In genomic region chrX:159302349-159303311, GRCm38 (mm10) we compare ENCODE assay signal across 10 mouse cellular contexts.
DNase-seq lines count a peak whose midpoint lies in the region; ATAC-seq and TF ChIP-seq lines count a peak whose summit lies in the region.
"Had no signal": no experiment of that assay in that cellular context is flagged by ENCODE, and none has a peak within 500 bp of the region (broad histone marks: within the 10 kb centered on the region; RNA-seq: fewer than 3 reads in every experiment).

No protein-coding gene starts in this region.

- no peaks in the 10 kb centered on the region for H3K9me3 ChIP-seq in heart, postnatal 0 days (replicated peaks; ENCODE audit: control insufficient read depth, low read length)
- H3K9me3 ChIP-seq in liver, postnatal 0 days (ENCODE audit: low read length), result no peaks in the 10 kb centered on the region
- H3K9me3 ChIP-seq: intestine, embryonic 15.5 days; midbrain, embryonic 15.5 days had no signal

- no peak for TF ChIP-seq CTCF in gastrocnemius, adult 2 months (IDR thresholded peaks at IDR 0.05)
- no peak for TF ChIP-seq CTCF in heart, postnatal 0 days (IDR thresholded peaks at IDR 0.05; ENCODE audit: low read depth)
- no peak for TF ChIP-seq CTCF in liver, postnatal 0 days (IDR thresholded peaks at IDR 0.05; ENCODE audit: low read depth)

- intact Hi-C loops in gastrocnemius, adult 2 months (cut with DNase I), result no loop called here
- intact Hi-C loops in left cerebral cortex, postnatal 36 days (cut with DNase I), result no loop called here

- peak; percentile 70 for ATAC-seq in CD4-positive, CD25-positive, alpha-beta regulatory T cell, adult 4 months
- 0 out of 2 replicates have a peak, but pooled peaks have one; percentile 17 for ATAC-seq in heart, postnatal 0 days (ENCODE audit: insufficient read depth, low read depth)
- no peak for ATAC-seq in liver, postnatal 0 days
- ATAC-seq: intestine, embryonic 15.5 days; midbrain, embryonic 15.5 days had no signal

- DNase-seq in gastrocnemius, adult 2 months, result no peak
- no peak for DNase-seq in gastrocnemius, adult 8-10 months (ENCODE audit: low spot score in 2 of 2)
- DNase-seq in heart, postnatal 0 days (ENCODE audit: low spot score), result peak; percentile 41
- DNase-seq in liver, postnatal 0 days, result no peak
- no peak for DNase-seq in cerebellum, postnatal 25 days
- no peak for DNase-seq in adipocyte (ENCODE audit: low spot score)
- no peak for DNase-seq in left cerebral cortex, postnatal 36 days (ENCODE audit: low spot score in 2 of 2)

- no peaks in the 10 kb centered on the region for H3K27me3 ChIP-seq in heart, postnatal 0 days (ENCODE audit: control insufficient read depth, insufficient read depth, low read length)
- H3K27me3 ChIP-seq in liver, postnatal 0 days (ENCODE audit: insufficient read depth, low read length), result no peaks in the 10 kb centered on the region
- H3K27me3 ChIP-seq: intestine, embryonic 15.5 days; midbrain, embryonic 15.5 days had no signal

- no peaks in the 10 kb centered on the region for H3K4me1 ChIP-seq in heart, postnatal 0 days (ENCODE audit: control insufficient read depth, insufficient read depth)
- no peaks in the 10 kb centered on the region for H3K4me1 ChIP-seq in liver, postnatal 0 days (ENCODE audit: insufficient read depth)
- H3K4me1 ChIP-seq: intestine, embryonic 15.5 days; midbrain, embryonic 15.5 days had no signal

- peak overlapping the region; percentile 76 for H3K27ac ChIP-seq in gastrocnemius, adult 2 months
- peak overlapping the region; percentile 72 for H3K27ac ChIP-seq in heart, postnatal 0 days (ENCODE audit: low read depth)
- no peak overlapping the region for H3K27ac ChIP-seq in liver, postnatal 0 days (ENCODE audit: low read depth)
- H3K27ac ChIP-seq: intestine, embryonic 15.5 days; midbrain, embryonic 15.5 days had no signal

- 43% methylated on average over 11 of the region's 11 CpGs for WGBS in heart, postnatal 0 days
- 49% methylated on average over 11 of the region's 11 CpGs for WGBS in liver, postnatal 0 days (ENCODE audit: insufficient replicate concordance)

- H3K4me3 ChIP-seq in gastrocnemius, adult 2 months, result peak overlapping the region; percentile 63
- H3K4me3 ChIP-seq in heart, postnatal 0 days (ENCODE audit: low read depth, low read length), result peak overlapping the region; percentile 13; the same call in 1 of the 2 replicates
- H3K4me3 ChIP-seq in liver, postnatal 0 days (ENCODE audit: low read depth, low read length), result no peak overlapping the region
- H3K4me3 ChIP-seq: intestine, embryonic 15.5 days; midbrain, embryonic 15.5 days had no signal

- no peak overlapping the region for H3K9ac ChIP-seq in heart, postnatal 0 days (replicated peaks; ENCODE audit: low read depth, low read length)
- H3K9ac ChIP-seq in liver, postnatal 0 days (replicated peaks), result no peak overlapping the region
- H3K9ac ChIP-seq: intestine, embryonic 15.5 days; midbrain, embryonic 15.5 days had no signal

- no peak for TF ChIP-seq EP300 in heart, postnatal 0 days (IDR thresholded peaks at IDR 0.05; ENCODE audit: low read depth)
- TF ChIP-seq EP300 in liver, postnatal 0 days (IDR thresholded peaks at IDR 0.05; ENCODE audit: low read depth), result no peak

- H3K36me3 ChIP-seq in heart, postnatal 0 days (replicated peaks; ENCODE audit: control insufficient read depth, insufficient read depth, low read length), result no peaks in the 10 kb centered on the region
- H3K36me3 ChIP-seq in liver, postnatal 0 days (replicated peaks; ENCODE audit: insufficient read depth, low read length), result no peaks in the 10 kb centered on the region
- H3K36me3 ChIP-seq: intestine, embryonic 15.5 days; midbrain, embryonic 15.5 days had no signal

- no peak overlapping the region; the same call in 1 of the 2 replicates for H3K4me2 ChIP-seq in heart, postnatal 0 days (ENCODE audit: low read depth, low read length)
- H3K4me2 ChIP-seq in liver, postnatal 0 days (ENCODE audit: low read depth, low read length), result peak overlapping the region; percentile 1
- H3K4me2 ChIP-seq: intestine, embryonic 15.5 days; midbrain, embryonic 15.5 days had no signal
